Mouse (Mus musculus) megakaryocyte, embryonic 14.5 days (primary cell): ENCODE results near the gene Jsrp1.

ENCODE experiments used
- FLI1 ChIP-seq: IDR thresholded peaks from 2 replicates; pipeline ENCODE4 v1.6.1; 2012; ENCODE audit warnings: low read length, inconsistent platforms, mixed read lengths
- GATA1 ChIP-seq: IDR thresholded peaks from 3 replicates; pipeline ENCODE4 v1.6.1; 2012; ENCODE audit warnings: mixed read lengths, low read length, inconsistent platforms, borderline replicate concordance

DNA sequence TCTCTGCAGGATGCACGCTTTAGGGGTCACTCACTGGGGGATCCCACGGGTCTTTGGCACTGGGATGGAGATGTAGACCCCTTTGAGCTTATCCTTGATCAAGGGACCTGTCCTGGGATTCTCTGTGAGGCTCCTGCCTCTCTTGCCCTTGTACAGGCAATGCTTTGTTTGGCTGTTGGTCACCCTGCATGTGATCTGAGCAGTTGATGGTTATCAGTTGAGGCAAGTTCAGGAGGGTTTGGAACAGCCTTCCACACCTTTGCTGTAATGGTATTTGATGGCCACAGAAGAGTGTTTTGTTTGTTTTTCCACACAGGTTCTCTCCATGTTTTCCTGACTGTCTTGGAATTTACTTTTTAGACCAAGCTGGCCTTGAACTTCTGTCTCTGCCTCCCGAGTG is 51.5 kb downstream of the Jsrp1 start:
- TF ChIP-seq FLI1 (no peak), GATA1 (no peak)
